Comparison of ENCODE assay signal across 30 mouse cellular contexts in the genomic region with DNA sequence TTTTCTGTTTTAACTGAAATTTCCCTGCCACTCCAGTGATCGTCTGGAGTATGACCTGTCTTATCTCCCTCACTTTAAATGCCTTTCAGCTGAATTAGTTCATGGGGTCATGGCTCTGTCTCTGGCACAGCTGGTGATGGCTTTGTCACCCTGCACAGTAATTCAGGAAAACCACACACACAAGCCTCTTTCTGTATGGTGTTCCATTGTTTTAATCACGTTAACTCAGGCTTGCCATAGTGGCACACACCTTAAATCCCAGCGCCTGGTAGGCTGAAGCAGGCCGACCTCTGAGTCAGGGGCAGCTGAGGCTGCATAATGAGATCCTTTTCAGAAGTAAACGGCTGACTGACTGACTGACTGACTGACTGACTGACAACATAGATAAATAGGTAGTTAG.
DNase-seq lines count a peak whose midpoint lies in the region; ATAC-seq and TF ChIP-seq lines count a peak whose summit lies in the region.
"Had no signal": no experiment of that assay in that cellular context is flagged by ENCODE, and none has a peak within 500 bp of the region (broad histone marks: within the 10 kb centered on the region; RNA-seq: fewer than 3 reads in every experiment).

No protein-coding gene starts in this region.

- H3K27ac ChIP-seq in heart, embryonic 11.5 days (ENCODE audit: low read depth, low read length), result peak overlapping the region; percentile 74
- peak overlapping the region; percentile 83 for H3K27ac ChIP-seq in heart, embryonic 16.5 days (ENCODE audit: low read length)
- H3K27ac ChIP-seq in liver, adult 2 months (replicated peaks; ENCODE audit: insufficient read depth, low read depth, low read length), result peak overlapping the region; percentile 91
- H3K27ac ChIP-seq in brown adipose tissue, adult 24 weeks (replicated peaks; ENCODE audit: low read depth, low read length), result peak overlapping the region; percentile 80
- H3K27ac ChIP-seq: gastrocnemius, adult 2 months; hindbrain, embryonic 10.5 days; kidney, embryonic 15.5 days; layer of hippocampus, adult 2 months; left cerebral cortex, adult 2 months; macrophage; midbrain, embryonic 13.5 days; stomach, postnatal 0 days had no signal

- H3K4me2 ChIP-seq in heart, embryonic 11.5 days, result no peak overlapping the region
- no peak overlapping the region for H3K4me2 ChIP-seq in heart, embryonic 16.5 days (ENCODE audit: low read depth, low read length)
- H3K4me2 ChIP-seq: kidney, embryonic 15.5 days; limb, embryonic 12.5 days; midbrain, embryonic 13.5 days; neural tube, embryonic 13.5 days had no signal

- 63% methylated on average over 5 of the region's 5 CpGs for WGBS in heart, embryonic 11.5 days (ENCODE audit: insufficient replicate concordance)
- WGBS in heart, embryonic 16.5 days, result 50% methylated on average over 5 of the region's 5 CpGs
- 43% methylated on average over 5 of the region's 5 CpGs for WGBS in liver, adult 2 months

- no peak for TF ChIP-seq CTCF in liver, adult 2 months (IDR thresholded peaks at IDR 0.05; ENCODE audit: low read depth, low read length)

- no peak for TF ChIP-seq POLR2A in liver, adult 2 months (IDR thresholded peaks at IDR 0.05; ENCODE audit: extremely low read depth, insufficient read depth, low read length)

- no peak overlapping the region for H3K4me3 ChIP-seq in heart, embryonic 11.5 days (ENCODE audit: low read depth, low read length)
- H3K4me3 ChIP-seq in heart, embryonic 16.5 days (ENCODE audit: low read length), result no peak overlapping the region
- H3K4me3 ChIP-seq in liver, adult 2 months (ENCODE audit: insufficient read depth, low read depth, low read length), result no peak overlapping the region
- H3K4me3 ChIP-seq in brown adipose tissue, adult 24 weeks (ENCODE audit: insufficient read depth, low read depth, low read length), result no peak overlapping the region
- H3K4me3 ChIP-seq: erythroblast, embryonic 14.5 days; gastrocnemius, adult 2 months; hindbrain, embryonic 10.5 days; kidney, embryonic 15.5 days; layer of hippocampus, adult 2 months; left cerebral cortex, adult 2 months; limb, embryonic 12.5 days; midbrain, embryonic 13.5 days; neural tube, embryonic 13.5 days had no signal

- peaks cover 4% of the 10 kb centered on the region; the same call in 1 of the 2 replicates for H3K36me3 ChIP-seq in heart, embryonic 11.5 days (ENCODE audit: control insufficient read depth, insufficient read depth, low read length)
- H3K36me3 ChIP-seq in heart, embryonic 16.5 days (ENCODE audit: control insufficient read depth, insufficient read depth), result peaks cover 12% of the 10 kb centered on the region
- H3K36me3 ChIP-seq in liver, adult 2 months (ENCODE audit: control insufficient read depth, insufficient read depth, low read length), result peaks cover 5% of the 10 kb centered on the region

- no peaks in the 10 kb centered on the region for H3K27me3 ChIP-seq in heart, embryonic 11.5 days (ENCODE audit: control insufficient read depth, insufficient read depth, low read length)
- H3K27me3 ChIP-seq in heart, embryonic 16.5 days (ENCODE audit: control insufficient read depth, insufficient read depth, low read length), result no peaks in the 10 kb centered on the region
- H3K27me3 ChIP-seq in liver, adult 2 months (ENCODE audit: control insufficient read depth, insufficient read depth, low read length), result no peaks in the 10 kb centered on the region
- H3K27me3 ChIP-seq: kidney, embryonic 15.5 days; limb, embryonic 12.5 days; midbrain, embryonic 13.5 days; neural tube, embryonic 13.5 days had no signal

- no peak for DNase-seq in heart, postnatal 25 days (ENCODE audit: low spot score)
- no peak for DNase-seq in heart, postnatal 14 days
- DNase-seq in liver, adult 2 months (ENCODE audit: extremely low read depth, low read depth, low spot score), result peak; percentile 62
- DNase-seq in liver, result no peak
- DNase-seq in kidney, postnatal 10 days, result no peak
- DNase-seq: adrenal gland, postnatal 14 days; cerebellum, adult 11-12 months; cerebellum, postnatal 10 days; gastrocnemius, adult 2 months; gastrocnemius, postnatal 36 days; kidney, adult 18-20 months; kidney, postnatal 36 days; right cerebral cortex, postnatal 4 days; thymus, adult 18-20 months; thymus, postnatal 25 days had no signal

- no peak for ATAC-seq in heart, embryonic 11.5 days (replicated peaks; ENCODE audit: insufficient number of reproducible peaks, low FRiP score, low TSS enrichment)
- ATAC-seq in heart, embryonic 16.5 days (replicated peaks; ENCODE audit: extremely low read depth, insufficient read depth, low FRiP score), result no peak
- ATAC-seq: CD4-positive, CD25-positive, alpha-beta regulatory T cell, adult 4 months; forebrain, embryonic 16.5 days; midbrain, embryonic 13.5 days had no signal

- intact Hi-C loops in heart, postnatal 25 days (cut with DNase I), result no loop called here
- intact Hi-C loops in heart, postnatal 14 days (cut with DNase I), result no loop called here

- H3K9ac ChIP-seq in heart, embryonic 11.5 days (ENCODE audit: low read depth, low read length), result no peak overlapping the region
- no peak overlapping the region for H3K9ac ChIP-seq in heart, embryonic 16.5 days (ENCODE audit: low read length)
- no peak overlapping the region; the same call in 1 of the 2 replicates for H3K9ac ChIP-seq in liver, adult 2 months (ENCODE audit: low read depth, low read length)
- H3K9ac ChIP-seq: kidney, embryonic 15.5 days; limb, embryonic 12.5 days; midbrain, embryonic 13.5 days had no signal

- peaks cover 24% of the 10 kb centered on the region for H3K4me1 ChIP-seq in heart, embryonic 11.5 days (ENCODE audit: control insufficient read depth, insufficient read depth, low read length)
- peaks cover 21% of the 10 kb centered on the region for H3K4me1 ChIP-seq in heart, embryonic 16.5 days (ENCODE audit: control insufficient read depth, insufficient read depth, low read length)
- peaks cover 37% of the 10 kb centered on the region for H3K4me1 ChIP-seq in liver, adult 2 months (ENCODE audit: control insufficient read depth, insufficient read depth, low read length)
- peaks cover 19% of the 10 kb centered on the region for H3K4me1 ChIP-seq in brown adipose tissue, adult 24 weeks (ENCODE audit: control insufficient read depth, insufficient read depth, insufficient read length, low read length)

- no peaks in the 10 kb centered on the region for H3K9me3 ChIP-seq in heart, embryonic 11.5 days (replicated peaks; ENCODE audit: control insufficient read depth, low read length)
- no peaks in the 10 kb centered on the region for H3K9me3 ChIP-seq in heart, embryonic 16.5 days (replicated peaks; ENCODE audit: control insufficient read depth, low read length)
- H3K9me3 ChIP-seq: hindbrain, embryonic 10.5 days; kidney, embryonic 15.5 days; limb, embryonic 12.5 days; midbrain, embryonic 13.5 days; neural tube, embryonic 13.5 days had no signal

- peaks cover 4% of the 10 kb centered on the region; the same call in 1 of the 2 replicates for H3K79me2 ChIP-seq in liver, adult 2 months (ENCODE audit: control insufficient read depth, insufficient read depth, low read length)
